Mouse (Mus musculus) adrenal gland, adult 18-20 months (tissue): ENCODE data around the gene Ttll11. TPM values are rescaled to one million over a fixed set of nuclear protein-coding genes. Genes with fewer than 3 reads are reported as not detected.

Source experiments
- DNase-seq, 2 experiments: peaks; one replicate each; pipeline ENCODE4 v3.0.0; 2021 to 2022; ENCODE audit warnings: low spot score in 2 of 2
- total RNA-seq, 2 experiments: library from RNA; stranded (reverse); gene quantifications; 1 replicate in 1 of 2; 2 replicates in 1 of 2; pipeline ENCODE4 v1.2.3; 2021

Ttll11 gene
- total RNA-seq, 2 experiments from 2014 or later, result 2.2 to 5.7 TPM

- DNase-seq, result no peak
Measured at GRCm38 (mm10) chr2:35702001-35702400, 277.7 kb downstream of the Ttll11 start.

Other genes starting within 250 kb of the Ttll11 start
- gene Ndufa8, start 69.5 kb upstream of the Ttll11 start, total RNA-seq, result 100 to 1,000 TPM; 208 to 312 TPM
- under 1 TPM; 0.46 to 0.61 TPM for gene Morn5, start 69.5 kb upstream of the Ttll11 start, total RNA-seq
- 1 to 10 TPM in 1 of 2 experiments, under 1 TPM in 1; 0.76 to 1.5 TPM for gene Lhx6, start 125.5 kb upstream of the Ttll11 start, total RNA-seq
- gene Mrrf, start 156.5 kb upstream of the Ttll11 start, total RNA-seq, result 10 to 100 TPM; 26.0 to 30.6 TPM
- 10 to 100 TPM; 26.7 to 29.8 TPM for gene Rbm18, start 156.9 kb upstream of the Ttll11 start, total RNA-seq